Mouse (Mus musculus): ENCODE measurements at regions not wholly inside any gene's neighbourhood (a gene's known extent, or its start where the extent isn't known, plus 50 kb on each side); places are given as distances from the start of the nearest gene placed in this dataset.
"Not testable (repeated sequence)": the region's sequence is repeated elsewhere in the genome, so short reads cannot be mapped to it uniquely, and the experiment has no call there.

DNA sequence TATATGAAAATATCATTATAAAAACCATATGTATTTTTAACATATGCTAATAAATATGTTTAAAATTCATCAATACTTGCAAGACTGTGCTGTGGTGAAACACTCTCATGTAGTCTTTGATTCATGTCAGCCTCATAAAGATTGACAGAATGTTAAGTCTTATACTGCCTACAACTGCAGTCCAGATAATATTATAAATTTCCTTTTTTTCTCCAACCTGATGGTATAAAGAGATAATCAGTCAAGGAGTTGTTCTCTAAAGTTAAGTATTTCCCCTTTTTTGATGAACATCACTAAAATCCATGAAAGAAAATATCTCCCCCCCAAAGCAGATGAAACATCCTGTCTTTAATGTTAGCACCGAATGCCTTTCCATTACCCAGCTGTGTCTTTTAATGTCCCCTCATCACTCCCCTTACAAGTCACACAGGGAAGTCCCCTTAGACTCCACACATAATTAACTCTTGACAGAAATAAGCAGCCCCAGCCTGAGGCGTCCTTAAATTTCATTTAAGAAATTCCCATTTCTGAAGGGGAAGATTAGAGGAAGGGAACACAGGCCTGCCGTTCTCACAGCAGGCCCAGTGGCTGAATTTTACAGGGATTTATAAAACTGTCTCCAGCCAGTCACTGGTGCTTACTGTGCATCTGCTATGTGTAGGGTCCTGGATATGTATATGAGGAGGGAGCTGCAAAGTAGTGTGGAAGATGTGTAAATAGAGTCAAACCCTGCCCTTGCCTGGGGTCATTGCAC is 129.0 kb upstream of the Tbl1xr1 start:
- Histone ChIP-seq H3K4me2 (replicated peaks) (no peak overlapping the region), H3K27ac (peak overlapping the region; percentile 35; the same call in 1 of the 2 replicates)
- WGBS = 10% methylated on average over 3 of the region's 3 CpGs

DNA sequence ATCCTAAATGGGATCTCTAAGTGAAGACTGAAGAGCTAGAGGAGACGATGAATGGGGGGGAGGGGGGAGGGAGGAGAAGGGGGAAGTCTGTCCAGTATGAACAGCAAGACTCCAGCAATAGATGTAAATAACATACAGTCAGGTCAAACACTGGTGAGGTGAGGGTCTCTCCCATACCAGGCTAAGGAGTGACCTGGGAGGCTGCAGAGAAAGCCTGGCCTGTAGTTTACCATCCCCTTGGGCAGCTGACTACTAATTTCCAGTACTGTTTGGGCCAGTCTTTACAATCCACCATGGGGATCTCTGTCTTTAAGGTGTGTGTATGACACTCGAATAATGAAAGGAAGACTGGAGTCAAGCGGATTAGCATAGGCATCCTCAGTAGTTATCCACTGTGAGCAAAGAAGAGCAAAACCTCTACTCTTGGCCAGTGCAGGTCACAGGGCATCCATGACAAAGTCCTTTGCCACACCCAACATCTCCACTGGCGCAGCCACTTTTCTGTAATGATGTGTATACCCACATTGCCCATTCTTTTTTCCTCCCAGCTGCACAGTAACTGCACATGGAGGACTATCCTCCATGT is 128.3 kb upstream of the Tbl1xr1 start:
- H3K27ac ChIP-seq = 0 out of 2 replicates have a peak overlapping the region, but pooled peaks have one; percentile 35
- no peak overlapping the region for H3K4me3 ChIP-seq
- H3K4me1 ChIP-seq = peaks cover 14% of the 10 kb centered on the region

More for the DNA sequence above, 129.0 kb upstream of the Tbl1xr1 start:
- H3K4me1 ChIP-seq = peaks cover 9% of the 10 kb centered on the region
- H3K9ac ChIP-seq = no peak overlapping the region
- H3K27me3 ChIP-seq = no peaks in the 10 kb centered on the region
- H3K4me3 ChIP-seq = no peak overlapping the region
- peak; percentile 71 for ATAC-seq (ENCODE audit: low FRiP score)
- H3K9me3 ChIP-seq (replicated peaks) = no peaks in the 10 kb centered on the region
- H3K36me3 ChIP-seq = no peaks in the 10 kb centered on the region

DNA sequence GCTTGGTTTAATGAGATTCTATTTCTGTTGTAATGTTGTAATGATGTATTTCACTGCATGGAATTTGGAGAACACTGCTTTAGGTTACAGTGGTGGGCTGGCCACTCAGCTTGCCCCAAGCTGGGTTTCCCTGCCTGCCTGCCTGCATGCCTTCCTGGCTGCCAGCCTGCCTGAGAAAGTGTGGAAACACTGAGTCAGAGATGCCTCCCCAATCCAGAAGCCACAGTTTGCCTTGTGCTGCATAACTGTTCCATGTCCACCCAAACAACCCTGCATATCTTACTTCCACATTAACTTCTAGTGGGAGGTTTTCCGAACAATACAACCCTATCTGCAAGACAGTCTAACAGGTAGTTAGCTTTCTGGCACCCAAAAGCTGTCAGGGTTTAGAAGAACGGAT is 127.0 kb upstream of the Tbl1xr1 start:
- Histone ChIP-seq H3K9ac (no peak overlapping the region), H3K27ac (no peak overlapping the region), H3K4me2 (replicated peaks) (no peak overlapping the region), H3K36me3 (no peaks in the 10 kb centered on the region), H3K27me3 (no peaks in the 10 kb centered on the region), H3K4me1 (peaks cover 15% of the 10 kb centered on the region), H3K9me3 (replicated peaks) (no peaks in the 10 kb centered on the region), H3K4me3 (no peak overlapping the region)
- ATAC-seq (ENCODE audit: low FRiP score) = no peak
- WGBS = 79% methylated on average over 2 of the region's 2 CpGs

More for the DNA sequence above, 128.3 kb upstream of the Tbl1xr1 start:
- Histone ChIP-seq H3K4me2 (replicated peaks) (no peak overlapping the region), H3K9ac (no peak overlapping the region), H3K27me3 (no peaks in the 10 kb centered on the region), H3K36me3 (no peaks in the 10 kb centered on the region), H3K9me3 (replicated peaks) (no peaks in the 10 kb centered on the region)
- 55% methylated on average over 4 of the region's 4 CpGs for WGBS
- ATAC-seq (ENCODE audit: low FRiP score) = peak; percentile 67

DNA sequence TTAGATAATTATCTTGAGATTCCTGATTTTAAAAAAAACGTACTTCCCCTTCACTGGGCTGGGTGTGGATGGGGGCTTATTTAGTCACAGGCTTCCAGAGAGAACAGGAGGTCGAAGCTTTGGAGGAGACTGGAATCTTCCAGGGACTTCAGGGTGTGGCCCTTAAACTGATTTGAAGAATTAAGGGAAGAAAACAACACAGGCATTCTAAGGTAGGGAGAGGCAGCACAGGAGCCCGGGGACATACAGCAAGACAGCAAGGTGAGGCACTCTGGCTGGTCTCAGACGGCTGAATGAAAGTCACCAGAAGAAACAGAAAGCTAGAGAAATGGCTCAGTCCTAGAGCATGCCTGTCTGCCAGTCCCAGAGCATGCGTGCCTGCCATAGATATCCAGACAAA is 125.9 kb upstream of the Tbl1xr1 start:
- H3K9ac ChIP-seq = no peak overlapping the region
- no peak overlapping the region for H3K27ac ChIP-seq
- no peaks in the 10 kb centered on the region for H3K36me3 ChIP-seq
- no peak overlapping the region for H3K4me3 ChIP-seq
- H3K27me3 ChIP-seq = no peaks in the 10 kb centered on the region
- ATAC-seq (ENCODE audit: low FRiP score) = no peak
- WGBS = 82% methylated on average over 5 of the region's 5 CpGs
- H3K9me3 ChIP-seq (replicated peaks) = no peaks in the 10 kb centered on the region
- H3K4me1 ChIP-seq = peaks cover 15% of the 10 kb centered on the region
- no peak overlapping the region for H3K4me2 ChIP-seq (replicated peaks)

DNA sequence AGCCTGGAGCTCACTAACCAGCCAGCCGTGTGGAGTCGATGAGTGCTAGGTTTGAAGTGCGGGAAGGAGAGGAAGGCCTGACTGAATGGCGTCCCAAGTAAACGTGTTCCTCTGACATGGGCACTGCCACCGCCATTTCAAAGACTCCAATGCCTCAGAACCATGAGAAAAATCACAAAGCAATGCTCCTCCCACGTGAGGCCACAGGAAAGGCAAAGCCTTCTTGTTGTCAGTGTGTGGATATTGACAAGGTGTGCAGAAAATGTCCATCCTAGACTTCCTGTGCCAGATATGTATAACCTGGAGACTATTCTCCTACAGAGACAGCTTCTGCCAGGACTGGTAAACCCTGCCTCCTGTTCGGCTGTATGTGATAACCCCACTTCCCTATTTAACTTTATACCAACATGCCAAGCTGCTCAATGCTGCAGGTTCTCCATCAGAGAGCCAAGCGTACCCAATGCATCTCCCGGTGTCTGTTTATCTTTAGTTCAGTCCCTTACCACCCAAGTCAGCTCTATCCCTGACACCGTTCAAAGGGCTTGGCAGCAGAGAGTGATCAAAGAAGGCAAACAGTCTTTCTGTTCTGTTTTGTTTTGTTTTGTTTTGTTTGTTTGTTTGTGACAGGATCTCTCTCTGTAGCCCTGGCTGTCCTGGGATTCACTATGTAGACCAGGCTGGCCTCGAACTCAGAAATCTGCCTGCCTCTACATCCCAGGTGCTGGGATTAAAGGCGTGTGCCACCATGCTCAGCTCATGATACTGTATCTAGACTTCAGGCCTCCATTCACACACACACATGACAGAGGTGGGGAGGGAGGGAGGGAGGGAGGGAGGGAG is 124.8 kb upstream of the Tbl1xr1 start:
- WGBS = 90% methylated on average over 13 of the region's 13 CpGs
- no peak overlapping the region for H3K9ac ChIP-seq
- H3K4me1 ChIP-seq = peaks cover 15% of the 10 kb centered on the region
- no peaks in the 10 kb centered on the region for H3K36me3 ChIP-seq
- no peaks in the 10 kb centered on the region for H3K27me3 ChIP-seq
- H3K27ac ChIP-seq = no peak overlapping the region
- H3K4me3 ChIP-seq = no peak overlapping the region
- no peak overlapping the region for H3K4me2 ChIP-seq (replicated peaks)
- no peak for ATAC-seq (ENCODE audit: low FRiP score)
- H3K9me3 ChIP-seq (replicated peaks) = no peaks in the 10 kb centered on the region

DNA sequence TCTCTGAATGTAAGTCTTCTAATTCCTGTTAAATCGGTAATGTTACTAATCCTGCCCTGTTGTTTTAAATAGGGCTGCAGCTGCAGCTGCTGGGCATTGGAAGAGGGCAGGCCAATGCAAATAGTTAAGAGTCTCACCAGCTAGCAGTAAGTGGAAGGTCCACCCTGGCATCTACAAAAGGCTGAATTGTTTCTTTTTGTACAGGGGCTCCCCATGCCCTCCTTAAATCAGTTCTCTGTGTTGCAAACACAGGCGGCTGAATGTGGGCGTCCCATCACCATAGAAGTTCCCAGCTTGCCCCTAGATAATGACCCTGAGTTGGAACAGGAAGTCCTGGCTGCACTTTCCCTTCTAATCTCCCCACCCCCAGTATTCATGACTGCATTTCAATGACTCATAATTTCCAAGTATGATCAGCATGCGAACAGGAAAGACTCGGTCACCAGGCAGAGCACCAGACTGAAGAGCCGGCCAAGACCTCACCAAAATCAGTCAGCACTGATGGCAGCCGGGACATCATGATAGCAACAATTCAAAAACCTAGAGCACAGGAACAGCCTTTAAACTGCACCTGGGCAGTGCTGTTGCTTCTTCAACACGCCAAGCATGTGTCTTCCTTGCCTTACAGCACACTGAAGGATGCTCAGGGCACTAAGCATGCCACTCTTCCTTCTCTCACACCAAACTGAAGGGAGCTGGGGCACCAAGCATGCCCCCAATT is 123.6 kb upstream of the Tbl1xr1 start:
- no peak overlapping the region for H3K27ac ChIP-seq
- H3K4me3 ChIP-seq = no peak overlapping the region
- WGBS = 63% methylated on average over 8 of the region's 8 CpGs
- H3K9ac ChIP-seq = no peak overlapping the region
- ATAC-seq (ENCODE audit: low FRiP score) = no peak
- H3K4me2 ChIP-seq (replicated peaks) = no peak overlapping the region
- no peaks in the 10 kb centered on the region for H3K27me3 ChIP-seq
- H3K36me3 ChIP-seq = no peaks in the 10 kb centered on the region
- H3K9me3 ChIP-seq (replicated peaks) = no peaks in the 10 kb centered on the region
- peaks cover 11% of the 10 kb centered on the region for H3K4me1 ChIP-seq

DNA sequence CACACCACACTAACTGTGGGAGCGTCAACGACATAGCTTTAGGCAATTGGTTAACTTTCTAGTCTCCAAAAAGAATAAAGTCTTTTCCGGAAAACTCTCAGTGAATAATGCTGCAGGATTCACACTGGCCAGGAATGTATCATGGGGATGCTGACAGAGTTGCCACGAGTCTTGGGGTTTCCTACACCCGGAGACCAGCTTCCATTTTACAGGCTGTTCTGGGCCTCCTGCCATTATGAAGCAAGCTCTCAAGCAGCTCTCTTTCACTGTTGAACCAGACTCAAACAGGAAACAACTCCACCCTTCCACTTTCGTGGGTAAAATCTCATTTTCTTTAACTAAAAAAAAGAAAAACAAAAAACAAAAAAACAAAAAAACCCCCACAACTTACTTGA is 123.0 kb upstream of the Tbl1xr1 start:
- H3K4me1 ChIP-seq = peaks cover 5% of the 10 kb centered on the region; the same call in 1 of the 2 replicates
- H3K9me3 ChIP-seq (replicated peaks) = no peaks in the 10 kb centered on the region
- H3K27me3 ChIP-seq = no peaks in the 10 kb centered on the region
- 88% methylated on average over 6 of the region's 6 CpGs for WGBS
- no peak overlapping the region for H3K4me3 ChIP-seq
- H3K36me3 ChIP-seq = no peaks in the 10 kb centered on the region
- no peak overlapping the region for H3K27ac ChIP-seq
- ATAC-seq (ENCODE audit: low FRiP score) = no peak
- no peak overlapping the region for H3K4me2 ChIP-seq (replicated peaks)
- H3K9ac ChIP-seq = no peak overlapping the region

DNA sequence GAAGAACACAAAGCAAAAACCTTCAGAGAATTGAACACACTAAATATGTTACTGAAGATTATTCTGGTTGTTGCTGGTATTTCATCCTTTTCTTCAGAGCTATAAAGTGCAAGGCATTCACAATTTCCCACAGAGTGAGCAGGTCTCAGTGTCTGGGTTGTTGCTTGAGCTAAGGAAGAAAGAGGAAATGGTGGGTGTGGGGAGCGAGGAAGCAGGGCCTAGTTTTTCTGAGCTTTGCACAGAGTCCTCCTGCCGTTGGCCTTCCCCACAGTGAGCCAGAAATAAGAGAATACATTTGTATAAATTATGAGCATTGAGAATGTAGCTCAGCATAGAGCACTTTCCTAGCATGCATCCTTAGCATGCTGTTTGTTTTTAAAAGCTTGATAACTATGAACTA is 120.8 kb upstream of the Tbl1xr1 start:
- no peaks in the 10 kb centered on the region for H3K27me3 ChIP-seq
- H3K4me1 ChIP-seq = peaks cover 5% of the 10 kb centered on the region; the same call in 1 of the 2 replicates
- H3K36me3 ChIP-seq = no peaks in the 10 kb centered on the region
- no peak overlapping the region for H3K9ac ChIP-seq
- H3K9me3 ChIP-seq (replicated peaks) = no peaks in the 10 kb centered on the region
- WGBS = 57% methylated on average over 2 of the region's 2 CpGs
- ATAC-seq (ENCODE audit: low FRiP score) = no peak
- no peak overlapping the region for H3K27ac ChIP-seq
- H3K4me3 ChIP-seq = no peak overlapping the region
- no peak overlapping the region for H3K4me2 ChIP-seq (replicated peaks)

DNA sequence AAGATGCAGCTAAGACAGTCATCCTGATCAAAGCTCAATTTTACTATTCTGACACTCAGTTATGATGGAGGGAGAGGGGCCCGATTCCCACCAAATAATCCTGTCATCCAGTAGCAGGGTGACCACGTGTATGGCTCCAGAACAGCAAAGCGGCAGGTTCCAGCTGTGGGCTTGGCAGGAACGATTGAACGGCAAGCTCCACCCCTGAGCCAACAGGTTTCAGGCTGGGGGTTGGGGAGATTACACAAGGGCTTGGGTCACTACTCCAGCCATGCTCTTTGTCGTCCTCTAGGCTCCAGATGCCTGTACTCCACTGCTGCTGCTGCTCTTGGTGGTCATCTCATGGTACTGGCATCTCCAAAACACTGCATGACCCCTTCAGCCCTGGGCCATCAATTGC is 119.3 kb upstream of the Tbl1xr1 start:
- not testable (repeated sequence) for H3K9ac ChIP-seq; H3K9me3 ChIP-seq (replicated peaks); H3K27me3 ChIP-seq; H3K4me1 ChIP-seq; H3K4me2 ChIP-seq (replicated peaks); H3K27ac ChIP-seq; H3K4me3 ChIP-seq; H3K36me3 ChIP-seq; ATAC-seq (ENCODE audit: low FRiP score)
- WGBS = 64% methylated on average over 6 of the region's 6 CpGs

DNA sequence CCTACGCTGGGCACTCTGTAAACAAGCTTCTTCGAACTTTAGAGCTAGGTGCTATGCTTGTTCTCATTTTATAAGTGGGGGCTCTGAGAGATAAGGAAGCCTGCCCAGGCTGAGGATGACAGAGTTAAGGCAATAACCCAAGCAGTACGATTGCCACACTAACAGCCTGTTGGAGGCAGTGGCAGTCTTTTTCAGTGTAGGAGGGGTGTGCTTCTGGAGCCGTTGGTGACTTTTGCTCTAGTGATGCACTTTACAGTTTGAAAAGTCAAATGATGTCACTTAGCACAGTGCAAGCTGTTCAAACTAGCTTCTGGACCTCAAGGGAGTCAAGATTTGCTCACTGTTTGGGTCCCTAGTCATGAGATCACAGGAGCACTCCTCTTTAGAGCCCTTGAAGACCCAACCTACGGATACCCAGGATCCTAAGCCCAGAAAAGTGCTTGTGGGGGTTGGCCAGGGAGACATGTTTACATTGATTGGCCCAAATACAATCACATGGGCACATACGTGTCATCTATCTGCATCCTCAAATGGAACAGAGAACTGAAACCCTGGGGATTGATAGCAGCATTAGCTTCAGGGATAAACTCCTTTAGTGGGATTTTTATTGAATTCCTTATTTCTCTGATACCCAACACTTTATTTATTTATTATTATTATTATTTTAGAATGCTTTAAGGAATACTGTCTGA is 117.7 kb upstream of the Tbl1xr1 start:
- Histone ChIP-seq H3K4me1 (peaks cover 11% of the 10 kb centered on the region), H3K4me3 (no peak overlapping the region), H3K27me3 (no peaks in the 10 kb centered on the region), H3K9me3 (replicated peaks) (no peaks in the 10 kb centered on the region), H3K4me2 (replicated peaks) (no peak overlapping the region), H3K9ac (no peak overlapping the region), H3K36me3 (no peaks in the 10 kb centered on the region), H3K27ac (no peak overlapping the region)
- 91% methylated on average over 6 of the region's 6 CpGs for WGBS
- ATAC-seq (ENCODE audit: low FRiP score) = no peak

DNA sequence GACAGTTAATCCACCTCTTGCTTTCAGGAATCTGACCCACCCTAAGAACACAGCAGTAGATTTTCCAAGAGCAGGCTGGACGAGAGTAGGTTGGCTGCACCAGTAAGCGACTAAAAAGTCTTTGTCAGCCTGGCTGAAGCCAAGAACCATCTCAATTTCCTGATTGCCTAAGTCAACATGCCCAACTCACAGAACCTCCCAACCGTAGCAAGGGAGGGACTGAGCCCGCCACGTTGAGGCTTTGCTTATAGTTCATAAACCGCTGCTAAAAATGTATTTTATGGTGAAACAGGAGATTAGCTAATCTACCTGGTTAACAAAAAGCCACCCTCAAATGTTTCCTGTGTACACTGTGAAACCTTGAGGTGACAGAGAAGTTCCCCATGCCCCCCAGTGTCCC is 115.4 kb upstream of the Tbl1xr1 start:
- H3K36me3 ChIP-seq = no peaks in the 10 kb centered on the region
- H3K27me3 ChIP-seq = no peaks in the 10 kb centered on the region
- H3K4me1 ChIP-seq = peaks cover 14% of the 10 kb centered on the region
- H3K4me2 ChIP-seq (replicated peaks) = no peak overlapping the region
- no peak overlapping the region for H3K27ac ChIP-seq
- H3K9me3 ChIP-seq (replicated peaks) = no peaks in the 10 kb centered on the region
- 77% methylated on average over 6 of the region's 6 CpGs for WGBS
- H3K9ac ChIP-seq = no peak overlapping the region
- ATAC-seq (ENCODE audit: low FRiP score) = no peak
- H3K4me3 ChIP-seq = no peak overlapping the region

Measured in hindbrain, embryonic 12.5 days (tissue).